Mouse (Mus musculus) intestine, postnatal 0 days (tissue): ENCODE data around the gene Xdh. TPM values are rescaled to one million over a fixed set of nuclear protein-coding genes. Genes with fewer than 3 reads are reported as not detected.

Source experiments
- ATAC-seq: fragments of 200-750 bp; cut with Nextera tagmentation; 2 replicates; pipeline ENCODE4 v1.8.0; 2017; ENCODE audit warnings: mild to moderate bottlenecking, moderate TSS enrichment, moderate library complexity
- H3K27ac ChIP-seq: fragments of 300-500 bp; sonication (generic); 2 replicates; pipeline ENCODE4 v1.5.1; 2014; ENCODE audit warnings: mild to moderate bottlenecking, low read depth, low read length, moderate library complexity
- H3K27me3 ChIP-seq: fragments of 300-500 bp; sonication (generic); replicated peaks from 2 replicates; pipeline ENCODE4 v1.6.1; 2014; ENCODE audit warnings: low read length, mixed read lengths; ENCODE audit not compliant: control insufficient read depth, insufficient read depth
- H3K36me3 ChIP-seq: fragments of 300-500 bp; sonication (generic); 2 replicates; pipeline ENCODE4 v1.6.1; 2014; ENCODE audit warnings: mild to moderate bottlenecking, moderate library complexity; ENCODE audit not compliant: control insufficient read depth, insufficient read depth
- H3K4me1 ChIP-seq: fragments of 300-500 bp; sonication (generic); replicated peaks from 2 replicates; pipeline ENCODE4 v1.6.1; 2014; ENCODE audit warnings: antibody characterized with exemption, low read length, mixed read lengths; ENCODE audit not compliant: control insufficient read depth, insufficient read depth
- H3K4me2 ChIP-seq: fragments of 300-500 bp; sonication (generic); replicated peaks from 2 replicates; pipeline ENCODE4 v1.6.1; 2014; ENCODE audit warnings: low read depth, mild to moderate bottlenecking, moderate library complexity
- H3K4me3 ChIP-seq: fragments of 300-500 bp; sonication (generic); 2 replicates; pipeline ENCODE4 v1.5.1; 2014; ENCODE audit warnings: low read depth, low read length
- H3K9ac ChIP-seq: fragments of 300-500 bp; sonication (generic); 2 replicates; pipeline ENCODE4 v1.6.1; 2014; ENCODE audit warnings: mild to moderate bottlenecking, low read depth, low read length
- H3K9me3 ChIP-seq: fragments of 300-500 bp; sonication (generic); 2 replicates; pipeline ENCODE4 v1.6.1; 2016; ENCODE audit warnings: mixed run types; ENCODE audit not compliant: control insufficient read depth
- CTCF ChIP-seq: sonication (generic); IDR thresholded peaks from 2 replicates; pipeline ENCODE4 v1.5.1; 2016; ENCODE audit warnings: low read depth, mild to moderate bottlenecking, control low read depth, antibody characterized with exemption, moderate library complexity
- WGBS: fragments of 180-500 bp; shearing (Covaris S2); extraction: QIAGEN DNeasy Blood & Tissue Kit; methylation state at CpG from one replicate; pipeline ENCODE4 v1.1.7; 2014; 5-methylcytosine and 5-hydroxymethylcytosine counted together
- polyA plus RNA-seq: library from polyadenylated mRNA; unstranded; fragments of >200 nt; fragmentation: Nextera tagmentation; extraction: Ambion mirVana; gene quantifications from 2 replicates; pipeline ENCODE4 v1.2.1, GENCODE M21; 2015

Xdh gene
- polyA plus RNA-seq, 1 experiment from 2014 or later, result 42.9 TPM

GRCm38 (mm10) chr17:73982871-73983270, 32.9 kb upstream of the Xdh start:
- WGBS, result 76% methylated on average over 1 of the region's 1 CpGs
- no peak for ATAC-seq
- no peak overlapping the region for H3K9ac ChIP-seq

GRCm38 (mm10) chr17:73976066-73976465, 26.1 kb upstream of the Xdh start:
- no peak overlapping the region for H3K4me2 ChIP-seq
- no peak for TF ChIP-seq CTCF
- no peak overlapping the region for H3K9ac ChIP-seq
- no peaks in the 10 kb centered on the region for H3K36me3 ChIP-seq
- no peaks in the 10 kb centered on the region for H3K27me3 ChIP-seq
- H3K9me3 ChIP-seq, result no peaks in the 10 kb centered on the region
- H3K4me1 ChIP-seq, result no peaks in the 10 kb centered on the region
- H3K27ac ChIP-seq, result no peak overlapping the region
- no peak overlapping the region for H3K4me3 ChIP-seq
- ATAC-seq, result no peak

More at GRCm38 (mm10) chr17:73982871-73983270, 32.9 kb upstream of the Xdh start:
- TF ChIP-seq CTCF, result no peak
- no peaks in the 10 kb centered on the region for H3K27me3 ChIP-seq
- H3K4me3 ChIP-seq, result no peak overlapping the region
- no peak overlapping the region for H3K27ac ChIP-seq
- H3K4me2 ChIP-seq, result no peak overlapping the region
- H3K4me1 ChIP-seq, result no peaks in the 10 kb centered on the region
- H3K36me3 ChIP-seq, result no peaks in the 10 kb centered on the region
- H3K9me3 ChIP-seq, result no peaks in the 10 kb centered on the region

DNA sequence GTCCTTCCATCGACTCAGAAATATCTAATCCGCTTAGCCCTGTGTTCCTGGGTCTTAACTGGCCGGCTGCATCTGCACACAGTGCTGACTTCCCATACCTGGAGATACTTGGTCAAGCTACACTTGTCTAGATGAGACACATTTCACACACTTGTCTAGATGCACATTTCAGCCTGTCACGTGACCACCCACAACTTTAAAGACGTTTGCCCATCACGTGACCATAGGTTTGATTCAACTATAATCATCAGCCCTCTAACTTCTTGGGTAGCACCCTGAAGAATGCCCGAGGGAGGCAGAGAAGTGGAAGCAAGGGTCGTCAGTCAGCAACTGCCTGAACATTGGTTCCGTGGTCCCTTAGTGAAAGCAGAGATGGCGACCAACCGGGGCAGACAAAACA, 22.7 kb upstream of the Xdh start:
- no peak for ATAC-seq
- Histone ChIP-seq H3K9ac (no peak overlapping the region), H3K36me3 (no peaks in the 10 kb centered on the region), H3K4me3 (no peak overlapping the region), H3K9me3 (no peaks in the 10 kb centered on the region), H3K4me1 (no peaks in the 10 kb centered on the region), H3K27ac (no peak overlapping the region), H3K4me2 (no peak overlapping the region), H3K27me3 (no peaks in the 10 kb centered on the region)
- 88% methylated on average over 11 of the region's 11 CpGs for WGBS
- no peak for TF ChIP-seq CTCF

GRCm38 (mm10) chr17:73971291-73971690, 21.3 kb upstream of the Xdh start:
- ATAC-seq, result no peak
- Histone ChIP-seq H3K4me3 (no peak overlapping the region), H3K4me2 (no peak overlapping the region), H3K4me1 (no peaks in the 10 kb centered on the region), H3K9me3 (no peaks in the 10 kb centered on the region), H3K27ac (no peak overlapping the region), H3K27me3 (no peaks in the 10 kb centered on the region), H3K9ac (no peak overlapping the region), H3K36me3 (no peaks in the 10 kb centered on the region)
- TF ChIP-seq CTCF, result no peak
- 74% methylated on average over 4 of the region's 4 CpGs for WGBS

GRCm38 (mm10) chr17:73970361-73971027, 20.5 kb upstream of the Xdh start:
- Histone ChIP-seq H3K4me2 (no peak overlapping the region), H3K9me3 (no peaks in the 10 kb centered on the region), H3K9ac (no peak overlapping the region), H3K4me3 (no peak overlapping the region), H3K4me1 (no peaks in the 10 kb centered on the region), H3K27me3 (no peaks in the 10 kb centered on the region), H3K36me3 (no peaks in the 10 kb centered on the region), H3K27ac (no peak overlapping the region)
- WGBS, result 49% methylated on average over 3 of the region's 3 CpGs
- TF ChIP-seq CTCF, result peak; percentile 28; the same call in 1 of the 2 replicates
- no peak for ATAC-seq

GRCm38 (mm10) chr17:73964856-73965255, 14.9 kb upstream of the Xdh start:
- Histone ChIP-seq H3K9ac (no peak overlapping the region), H3K27me3 (no peaks in the 10 kb centered on the region), H3K4me1 (0 out of 2 replicates have a peak, but pooled peaks cover 2% of the 10 kb centered on the region), H3K9me3 (no peaks in the 10 kb centered on the region), H3K4me3 (no peak overlapping the region), H3K27ac (no peak overlapping the region), H3K4me2 (no peak overlapping the region), H3K36me3 (no peaks in the 10 kb centered on the region)
- 68% methylated on average over 9 of the region's 9 CpGs for WGBS
- ATAC-seq, result no peak
- TF ChIP-seq CTCF, result no peak
